Mouse (Mus musculus): ENCODE data around the gene Fam83g.

DNA sequence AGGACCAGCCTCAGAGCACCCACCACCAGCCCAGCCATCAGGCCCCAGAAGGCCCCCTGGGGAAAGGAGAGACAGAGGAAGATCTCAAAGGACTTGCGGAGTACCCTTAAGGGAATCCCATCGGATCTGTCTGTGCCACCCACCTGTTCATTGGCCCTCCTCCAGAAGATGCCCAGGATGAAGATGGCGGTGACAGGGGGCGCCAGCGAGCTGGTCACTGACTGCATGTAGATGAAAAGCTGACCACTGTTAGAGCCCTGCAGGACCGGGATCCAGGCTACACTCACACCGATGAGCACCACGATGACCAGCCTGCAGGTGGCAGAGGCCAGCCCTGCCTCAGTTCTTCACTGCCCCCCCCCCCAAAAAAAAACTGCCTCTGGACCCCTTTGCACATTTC lies 10.2 kb upstream of the Fam83g start:
- TF ChIP-seq CTCF (IDR thresholded peaks at IDR 0.05; ENCODE audit: insufficient read depth, low read length) (peak; percentile 28), POLR2A (IDR thresholded peaks at IDR 0.05; ENCODE audit: borderline replicate concordance, extremely low read depth, low read depth, low read length) (no peak)

Measured in lung, adult 2 months (tissue).